Mouse (Mus musculus) spleen, adult 2 months (tissue): Measurements from ENCODE around the gene Ptprc.

Source experiments
- CTCF ChIP-seq: fragments of 200-500 bp; IDR thresholded peaks from 2 replicates; pipeline ENCODE4 v1.5.1; 2011; ENCODE audit warnings: mild to moderate bottlenecking, inconsistent platforms; ENCODE audit not compliant: insufficient read depth, insufficient read length, insufficient replicate concordance; ENCODE audit errors: extremely low read depth
- POLR2A ChIP-seq: fragments of 200-500 bp; IDR thresholded peaks from 2 replicates; pipeline ENCODE4 v1.6.1; 2011; ENCODE audit warnings: low read depth, low read length, inconsistent platforms

DNA sequence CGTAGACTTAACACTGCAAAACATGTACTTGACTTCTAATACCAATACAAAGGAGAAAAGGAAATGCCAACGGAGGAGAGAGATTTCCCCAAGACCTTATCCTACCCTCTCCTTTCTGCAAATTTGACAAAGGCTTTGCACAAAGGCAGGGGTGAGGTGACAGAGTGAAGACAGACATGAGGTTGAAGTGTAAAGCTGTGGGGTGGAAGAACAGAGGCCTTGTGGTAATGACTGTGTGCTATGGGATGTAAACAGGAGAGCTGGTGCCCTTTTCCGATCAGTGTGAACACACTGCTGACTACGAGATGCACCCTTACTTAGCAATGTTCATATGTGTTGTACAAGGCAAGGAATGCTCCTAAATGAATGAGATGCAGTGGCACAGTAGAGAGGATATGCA is 12.6 kb upstream of the Ptprc start:
- TF ChIP-seq CTCF (no peak), POLR2A (no peak)
